Mouse (Mus musculus) B cell, adult (primary cell): ENCODE measurements around the gene Med18. TPM values are rescaled to one million over a fixed set of nuclear protein-coding genes. Genes with fewer than 3 reads are reported as not detected.

Experiments
- total RNA-seq: library from RNA; stranded (reverse); gene quantifications from 4 replicates; pipeline ENCODE4 v1.2.4, GENCODE M21; 2023; ENCODE audit not compliant: inconsistent age

Gene Med18
- total RNA-seq: 6.0 to 10.6 TPM (median 7.9 TPM) in 4 replicates

DNA sequence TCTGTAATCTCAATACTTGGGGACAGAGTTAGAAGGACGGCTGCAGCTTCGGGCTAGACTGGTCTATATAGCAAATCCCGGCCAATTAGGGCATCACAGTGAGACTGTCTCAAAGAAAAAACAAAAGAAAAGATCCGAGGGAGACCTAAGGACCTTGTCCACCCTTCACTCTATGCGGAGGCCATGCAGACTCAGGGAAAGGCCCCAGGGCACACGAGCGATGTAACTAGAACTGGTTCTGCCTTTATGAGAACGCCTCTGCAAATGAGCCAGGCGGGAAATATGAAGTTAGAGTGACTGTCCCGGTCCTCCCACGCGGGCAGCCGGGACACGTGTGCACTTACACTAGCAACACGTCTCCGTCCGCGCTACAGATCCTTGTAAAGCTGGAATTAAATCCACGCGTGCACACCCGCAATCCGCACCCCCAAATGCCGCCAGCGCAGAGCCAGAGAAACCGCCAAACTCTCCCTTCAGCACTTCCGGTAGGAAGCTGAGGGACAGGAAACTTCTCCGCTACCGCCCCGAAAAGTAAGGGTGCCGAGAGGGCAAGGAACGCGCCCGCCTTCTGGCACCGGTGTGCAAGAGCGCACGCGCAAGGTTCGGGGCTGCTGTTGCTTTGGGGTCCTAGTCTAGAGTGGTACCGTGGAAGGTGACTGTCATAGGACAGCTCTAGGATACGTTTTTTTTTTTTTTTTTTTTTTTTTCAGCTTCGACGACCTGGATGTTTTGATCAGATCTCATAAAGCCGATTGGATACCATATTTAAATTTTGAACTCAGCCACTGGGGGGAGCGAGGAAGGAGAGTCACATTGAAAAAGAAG is at the start of gene Med18:
TSS of gene Med18 (minus strand) at position 492 of the 825 bp plus-strand sequence.

DNA sequence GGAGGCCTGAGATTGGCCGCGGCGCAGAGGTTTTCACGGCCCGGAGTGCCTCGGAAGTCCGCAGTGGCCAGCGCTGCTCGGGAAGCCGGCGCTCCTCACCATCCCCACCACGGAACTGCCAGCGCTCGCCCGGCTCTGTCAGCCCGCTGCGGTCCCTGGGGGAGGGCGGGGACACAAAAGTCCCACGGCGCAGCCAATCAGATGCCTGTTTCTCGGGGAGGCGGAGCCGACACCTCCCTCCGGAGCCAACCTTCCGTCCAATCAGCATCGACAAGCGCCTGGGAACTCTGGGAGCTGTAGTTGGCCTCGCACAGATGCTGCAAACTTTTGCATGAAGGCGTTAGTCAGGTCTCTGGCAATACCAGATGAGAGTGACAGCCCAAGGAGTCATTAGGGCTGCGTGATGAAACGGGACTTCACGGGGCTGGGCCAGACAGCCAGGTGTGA is 46.7 kb upstream of the Med18 start, which contains the start of gene Sesn2:
TSS of gene Sesn2 (minus strand) at position 150 of the 447 bp plus-strand sequence.

DNA sequence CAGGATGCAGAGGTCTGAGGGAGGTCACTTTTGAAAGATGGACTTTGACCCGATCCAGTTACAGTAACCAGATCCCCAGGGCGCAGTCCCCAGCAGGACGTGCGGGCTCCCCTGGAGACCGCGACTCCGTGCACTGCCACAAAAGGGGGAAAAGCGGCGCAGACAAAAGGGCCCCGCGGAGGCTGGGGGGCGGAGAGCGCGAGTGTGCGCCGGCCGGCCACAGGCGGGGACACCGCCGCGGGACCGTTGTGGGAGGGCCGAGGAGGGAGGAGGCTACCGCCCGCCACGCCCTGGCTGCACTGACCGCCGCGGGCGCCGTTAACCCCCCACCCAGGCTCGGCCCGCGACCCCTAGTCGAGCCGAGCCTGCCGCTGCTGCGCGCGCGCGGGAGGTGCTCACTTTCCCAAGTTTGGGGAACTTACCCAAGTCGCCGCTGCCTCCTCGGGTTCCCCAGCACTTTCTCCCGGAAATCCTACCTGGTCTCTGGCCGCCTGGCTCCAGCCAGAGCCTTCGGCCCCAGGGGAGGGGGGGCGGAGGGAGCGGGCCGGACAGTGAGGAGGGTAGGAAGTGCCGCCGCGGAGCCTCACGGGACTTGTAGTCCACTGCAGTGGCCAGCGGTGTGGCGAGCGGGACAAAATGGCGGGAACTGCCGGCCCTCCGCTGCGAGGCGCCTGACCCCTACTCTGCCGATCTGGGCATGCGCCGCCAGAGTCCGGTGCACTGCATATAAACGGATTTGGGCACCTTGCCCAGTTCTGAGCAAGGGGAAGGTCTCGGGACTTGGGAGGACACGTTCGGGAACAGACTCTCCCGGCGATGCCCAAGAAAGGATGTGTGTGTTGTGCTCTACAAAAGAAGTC is 41.6 kb downstream of the Med18 start, which contains the start of gene Phactr4:
TSS of gene Phactr4 (minus strand) at position 567 of the 860 bp plus-strand sequence.

Other genes with a start within 250 kb of the Med18 start
- 37.3 to 46.2 TPM (median 38.9 TPM) in 4 replicates for gene Gmeb1, start 202.3 kb downstream of the Med18 start, total RNA-seq
- gene Taf12, start 189.5 kb downstream of the Med18 start, total RNA-seq: 34.4 to 42.6 TPM (median 35.9 TPM) in 4 replicates
- not detected in 4 replicates for gene Rab42, start 160.5 kb downstream of the Med18 start, total RNA-seq
- gene Trnau1ap, start 134.4 kb downstream of the Med18 start, total RNA-seq: 33.5 to 46.1 TPM (median 39.3 TPM) in 4 replicates
- 15.2 to 22.8 TPM (median 17.3 TPM) in 4 replicates for gene Rcc1, start 110.3 kb downstream of the Med18 start, total RNA-seq
- gene Phactr4, start 41.4 kb downstream of the Med18 start, total RNA-seq: 25.8 to 31.9 TPM (median 27.9 TPM) in 4 replicates
- 11.8 to 14.7 TPM (median 13.5 TPM) in 4 replicates for gene Sesn2, start 46.6 kb upstream of the Med18 start, total RNA-seq
- gene Atpif1, start 69.7 kb upstream of the Med18 start, total RNA-seq: 49.7 to 66.6 TPM (median 61.8 TPM) in 4 replicates
- 95.0 to 109 TPM (median 108 TPM) in 4 replicates for gene Dnajc8, start 71.6 kb upstream of the Med18 start, total RNA-seq
- gene Ptafr, start 100.1 kb upstream of the Med18 start, total RNA-seq: 1.00 to 1.3 TPM (median 1.2 TPM) in 4 replicates
- 38.9 to 43.7 TPM (median 41.4 TPM) in 4 replicates for gene Eya3, start 175.1 kb upstream of the Med18 start, total RNA-seq